Mouse (Mus musculus): ENCODE measurements around the gene Fthl17a.

Fthl17a gene

DNA sequence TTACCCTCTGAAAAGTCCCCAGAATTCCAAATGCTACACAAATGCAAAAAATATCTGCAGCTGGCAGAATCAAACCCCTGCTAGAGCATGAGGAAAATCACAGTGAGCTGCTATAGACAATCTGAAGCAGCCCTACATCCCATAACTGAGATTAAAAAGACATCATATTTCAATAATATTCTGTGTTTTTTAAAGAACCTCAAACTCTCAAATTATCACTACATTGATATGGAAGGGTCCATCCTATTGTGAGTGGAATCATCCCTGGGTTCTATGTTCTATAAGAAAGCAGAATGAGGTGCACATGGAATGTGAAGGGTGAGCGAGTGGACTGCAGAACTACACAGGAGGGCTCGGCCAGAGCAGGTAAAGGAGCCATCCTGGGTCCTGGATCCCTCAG lies at the start of gene Fthl17a:
Gene Fthl17a (plus strand): TSS at position 301 of the 400 bp plus-strand sequence.
- no peak for DNase-seq (ENCODE audit: low read depth, low spot score)

DNA sequence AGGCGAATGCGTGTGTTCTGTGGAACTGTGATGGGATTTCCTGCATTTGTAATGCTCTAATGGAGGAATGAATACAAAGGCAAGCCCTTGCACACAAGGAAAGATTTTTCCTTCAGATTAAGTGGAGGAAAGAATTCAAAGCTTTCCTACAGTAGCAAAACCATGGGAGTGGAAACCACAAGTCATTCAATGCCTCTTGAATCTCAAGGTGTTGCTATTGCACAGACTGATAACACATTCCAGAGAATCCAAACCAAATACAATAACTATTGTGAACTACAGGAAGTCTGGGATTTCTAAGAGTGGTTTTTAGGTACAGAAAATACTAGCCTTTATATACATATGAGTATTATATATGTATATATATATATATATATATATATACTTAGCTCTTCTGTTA lies 42.5 kb upstream of the Fthl17a start:
- DNase-seq (ENCODE audit: low read depth, low spot score), result no peak

DNA sequence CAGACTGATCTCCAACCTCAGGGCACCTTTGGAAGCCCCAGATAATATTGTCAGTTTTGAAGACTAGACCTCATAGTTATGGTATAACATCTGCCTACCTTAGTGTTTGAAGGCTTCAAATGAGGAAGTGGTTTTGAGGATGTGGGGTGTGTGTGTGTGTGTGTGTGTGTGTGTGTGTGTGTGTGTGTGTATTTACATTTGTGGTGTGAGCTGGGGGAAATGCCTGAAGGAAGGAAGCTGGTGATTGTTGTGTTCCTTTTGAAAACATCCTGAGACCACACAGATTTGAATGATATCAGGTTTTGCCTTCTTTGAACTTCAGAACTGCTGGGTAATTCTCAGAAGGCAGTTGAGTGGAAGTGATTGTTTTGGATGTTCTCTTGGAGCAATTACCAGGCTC lies 22.6 kb upstream of the Fthl17a start:
- no peak for DNase-seq (ENCODE audit: low read depth, low spot score)

DNA sequence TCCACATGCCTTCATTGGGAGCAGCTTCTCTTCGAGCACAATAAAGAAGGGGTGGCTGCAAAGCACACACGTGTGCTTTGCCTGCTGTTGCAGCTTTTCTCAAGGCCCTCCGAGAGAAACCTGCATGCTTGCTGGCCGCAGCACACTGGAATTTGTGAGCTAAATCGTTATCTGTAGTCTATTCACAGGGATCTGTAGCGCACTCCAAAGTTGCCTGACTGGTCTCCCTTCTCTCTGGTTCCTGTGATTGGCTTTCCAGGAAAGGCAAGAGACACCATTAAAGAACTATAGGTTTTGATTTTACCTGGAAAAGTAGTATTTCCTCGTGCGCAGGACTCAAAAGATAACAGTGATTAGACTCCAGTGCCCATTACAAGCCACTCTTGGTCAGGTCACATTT lies 22.3 kb downstream of the Fthl17a start:
- DNase-seq (ENCODE audit: low read depth, low spot score), result no peak

DNA sequence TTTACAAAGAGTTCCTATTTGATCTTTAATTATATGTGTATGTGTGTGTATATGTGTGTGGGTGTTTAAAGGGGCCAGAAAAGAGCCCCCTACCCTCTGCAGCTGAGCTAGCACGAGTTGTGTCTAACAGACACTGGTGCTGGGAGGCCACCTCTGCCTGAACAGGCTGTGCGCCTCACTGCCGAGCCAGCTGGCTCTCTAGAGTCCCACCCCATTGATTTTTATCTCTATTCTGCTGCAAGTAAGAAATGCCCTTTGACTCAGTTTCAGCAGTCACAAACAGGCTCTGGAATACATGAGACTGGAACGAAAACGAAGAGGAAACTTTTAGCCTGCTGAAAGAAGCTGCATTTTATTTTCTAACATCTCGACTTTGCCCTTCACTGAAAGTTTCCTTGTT lies 22.8 kb downstream of the Fthl17a start:
- DNase-seq (ENCODE audit: low read depth, low spot score), result no peak

DNA sequence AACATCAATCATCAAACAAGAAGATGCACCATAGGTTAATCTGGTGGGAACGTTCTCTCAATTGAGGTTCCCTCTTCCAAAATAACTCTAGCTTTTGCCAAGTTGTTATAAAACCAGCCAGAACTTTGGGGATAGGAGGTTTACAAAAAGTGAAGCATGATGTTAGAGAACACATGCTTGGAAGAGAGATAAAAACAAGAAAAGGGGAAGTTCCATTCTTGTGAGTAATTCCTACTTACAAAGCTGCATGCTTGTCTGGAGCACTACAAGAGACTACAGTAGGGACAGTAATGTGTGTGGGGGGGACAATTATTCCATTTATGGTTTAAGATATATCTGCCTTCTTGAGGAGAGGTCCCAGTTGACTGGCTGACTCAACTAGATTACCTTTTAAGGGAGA lies 40.4 kb downstream of the Fthl17a start:
- no peak for DNase-seq (ENCODE audit: low read depth, low spot score)

DNA sequence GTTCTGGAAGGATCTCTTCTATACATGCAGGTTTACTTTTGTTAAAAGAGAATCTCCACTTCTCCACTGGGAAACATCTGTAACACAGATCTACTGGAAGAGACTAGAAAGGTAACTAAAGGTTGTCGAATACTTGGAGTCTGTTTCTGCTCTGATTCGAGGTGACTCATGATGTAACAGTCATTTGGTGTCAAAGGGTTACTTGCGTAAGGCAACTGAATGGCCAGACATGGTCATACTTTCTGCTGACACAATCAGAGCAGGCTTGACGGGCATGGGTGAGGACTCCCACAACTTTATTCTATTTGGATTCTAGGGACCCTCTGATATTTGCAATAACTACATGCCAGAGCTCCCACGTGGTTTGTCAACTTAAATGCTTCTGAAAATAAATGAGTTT lies 43.3 kb downstream of the Fthl17a start:
- no peak for DNase-seq (ENCODE audit: low read depth, low spot score)

DNA sequence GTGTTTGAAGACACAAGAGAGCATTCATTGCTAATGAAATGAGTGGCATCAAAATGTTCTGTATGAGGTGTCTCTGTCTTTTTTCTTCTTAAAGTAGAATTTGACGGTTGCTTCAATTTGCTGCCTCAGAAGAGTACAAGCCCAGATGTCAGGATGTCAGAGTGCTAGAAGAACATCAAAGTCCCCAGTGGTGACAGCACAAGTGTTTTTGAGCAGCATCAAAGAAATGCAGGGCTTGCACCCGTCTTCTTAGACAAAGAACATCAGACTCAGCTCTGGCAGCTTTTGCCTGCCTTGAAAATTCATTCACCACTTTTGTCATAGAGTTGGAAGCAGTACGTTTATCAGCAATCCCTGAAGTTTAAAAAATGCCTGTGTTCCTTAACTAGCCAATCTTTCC lies 44.5 kb downstream of the Fthl17a start:
- no peak for DNase-seq (ENCODE audit: low read depth, low spot score)

DNA sequence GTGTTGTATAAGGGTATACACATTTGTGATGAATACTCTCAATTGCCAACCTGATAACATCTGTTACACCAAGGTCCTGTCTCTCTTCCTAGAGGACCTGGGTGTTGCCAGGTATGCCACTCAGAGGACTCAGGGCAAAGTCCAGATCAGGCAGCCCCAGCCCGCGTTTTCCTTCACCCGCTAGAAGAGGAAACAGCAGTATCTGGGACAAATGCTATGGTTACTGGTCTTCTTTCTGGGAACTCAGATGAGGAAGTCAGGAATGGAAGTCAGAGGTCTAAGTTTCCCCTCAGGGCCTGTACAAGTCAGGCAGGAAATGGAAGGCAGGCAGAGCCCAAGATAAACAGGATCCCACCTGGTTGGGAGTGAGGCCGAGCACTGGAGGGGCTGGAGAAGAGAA lies 55.2 kb downstream of the Fthl17a start:
- no peak for DNase-seq (ENCODE audit: low read depth, low spot score)

DNA sequence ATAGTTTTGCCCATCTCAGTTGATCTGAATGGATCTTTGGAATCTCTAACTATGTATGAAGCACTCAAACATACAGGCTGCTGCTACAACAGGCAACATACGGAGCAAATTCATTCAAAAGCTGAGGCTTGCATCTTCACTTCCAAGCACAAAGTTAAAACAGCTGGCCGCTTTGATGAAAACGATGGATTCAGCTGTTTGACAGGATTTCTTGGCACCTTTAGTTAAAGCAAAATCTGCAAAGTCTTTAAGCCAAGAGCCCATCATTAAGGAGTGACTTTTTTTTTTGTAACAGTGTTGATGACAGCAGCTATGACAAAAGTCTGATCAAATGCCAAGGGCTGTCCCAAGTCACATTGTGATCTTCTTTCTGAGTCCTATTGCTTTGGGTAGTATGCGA lies 69.1 kb downstream of the Fthl17a start:
- DNase-seq (ENCODE audit: low read depth, low spot score), result no peak

DNA sequence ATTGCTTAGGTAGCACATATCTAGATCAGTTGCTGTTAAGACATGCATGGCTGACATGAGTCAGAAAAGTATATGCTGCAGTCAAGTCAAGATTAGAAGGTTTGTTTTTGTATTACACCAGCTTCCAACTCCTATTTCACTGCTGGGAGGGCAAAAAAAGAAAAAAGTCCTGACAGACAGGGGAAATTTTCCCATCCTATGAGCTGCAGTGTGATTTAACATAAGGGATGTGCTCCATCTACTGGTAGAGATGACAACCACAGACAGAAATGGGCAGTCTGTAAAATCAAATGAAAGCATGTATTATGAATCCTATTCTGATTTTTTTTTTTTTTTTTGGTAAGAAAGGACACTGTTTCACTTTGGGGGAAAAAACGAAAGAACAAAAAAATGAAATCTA lies 69.7 kb downstream of the Fthl17a start:
- no peak for DNase-seq (ENCODE audit: low read depth, low spot score)

Data from telencephalon, adult 2 months (tissue).